Mouse (Mus musculus) induced T-regulatory cell, adult 2 months (primary cell): ENCODE measurements around the gene Asb1.

Source experiments
- DNase-seq: peaks from one replicate; pipeline ENCODE4 v3.0.0-alpha.2; 2012; ENCODE audit warnings: low read depth

Gene Asb1

GRCm38 (mm10) chr1:91607141-91607540 lies 66.8 kb downstream of the Asb1 start:
- no peak for DNase-seq
